Mouse (Mus musculus): Measurements from ENCODE around the gene Cartpt. TPM values are rescaled to one million over a fixed set of nuclear protein-coding genes. Genes with fewer than 3 reads are reported as not detected.

Gene Cartpt
- total RNA-seq (2023) = not detected

DNA sequence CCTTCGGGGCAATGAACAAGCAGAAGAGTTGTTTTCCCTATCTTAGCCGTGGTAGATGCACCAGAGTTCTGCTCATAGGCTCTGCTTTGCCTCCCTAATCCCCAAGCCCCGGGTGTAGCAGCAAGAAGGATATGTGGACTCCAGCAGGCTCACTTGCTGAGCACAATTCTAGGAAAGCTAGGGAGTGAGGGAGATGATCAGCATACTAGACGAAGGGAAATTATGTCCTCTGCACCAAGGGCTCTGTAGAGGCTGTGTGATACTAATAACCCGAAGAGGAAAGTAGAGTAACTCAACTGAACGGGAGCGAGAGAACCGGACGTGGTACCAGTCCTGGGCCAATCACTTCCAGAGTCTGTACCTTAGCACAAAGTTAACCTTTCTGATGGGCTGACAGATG lies at the start of gene Cartpt:
TSS of gene Cartpt (minus strand) at position 127 of the 400 bp plus-strand sequence.

Other genes starting within 250 kb of the Cartpt start
- gene Mccc2, start 114.5 kb upstream of the Cartpt start, total RNA-seq (2023) = 10 to 100 TPM; 10.5 to 14.5 TPM
- 10 to 100 TPM; 61.0 to 61.3 TPM for gene Bdp1, start 203.0 kb upstream of the Cartpt start, total RNA-seq (2023)
- 1 to 10 TPM; 2.7 to 2.9 TPM for gene Serf1, start 206.9 kb upstream of the Cartpt start, total RNA-seq (2023)
- 10 to 100 TPM; 37.8 to 42.5 TPM for gene Smn1, start 223.8 kb upstream of the Cartpt start, total RNA-seq (2023)